Mouse (Mus musculus) spleen, postnatal 14 days (tissue): ENCODE measurements around the gene Zfp839.

ENCODE experiments used
- DNase-seq, 2 experiments: peaks; one replicate each; pipeline ENCODE4 v3.0.0; 2021 to 2022; ENCODE audit warnings: low spot score in 2 of 2

Zfp839 gene

GRCm38 (mm10) chr12:110875351-110875750 lies 25.3 kb downstream of the Zfp839 start:
- DNase-seq: no peak

GRCm38 (mm10) chr12:110882291-110882690 lies 32.2 kb downstream of the Zfp839 start:
- DNase-seq: no peak

- DNase-seq: no peak
Observed at GRCm38 (mm10) chr12:110885251-110885650, 35.2 kb downstream of the Zfp839 start.

GRCm38 (mm10) chr12:110888106-110888505 lies 38.1 kb downstream of the Zfp839 start:
- DNase-seq: no peak

GRCm38 (mm10) chr12:110888606-110889005 lies 38.6 kb downstream of the Zfp839 start:
- DNase-seq: no peak

- DNase-seq: peak; percentile 88 to 90
Observed at GRCm38 (mm10) chr12:110889036-110890020, 39.3 kb downstream of the Zfp839 start, which contains the start of the genes Cinp and Tecpr2. Gene Cinp (minus strand): TSS chr12:110889145. Gene Tecpr2 (plus strand): TSS chr12:110889264.

GRCm38 (mm10) chr12:110891887-110892286 lies 41.8 kb downstream of the Zfp839 start:
- no peak for DNase-seq

GRCm38 (mm10) chr12:110902106-110902505 lies 52.1 kb downstream of the Zfp839 start:
- DNase-seq: no peak

GRCm38 (mm10) chr12:110903536-110903935 lies 53.5 kb downstream of the Zfp839 start:
- no peak for DNase-seq

GRCm38 (mm10) chr12:110907845-110908244 lies 57.8 kb downstream of the Zfp839 start:
- no peak for DNase-seq

GRCm38 (mm10) chr12:110909962-110910361 lies 59.9 kb downstream of the Zfp839 start:
- no peak for DNase-seq

GRCm38 (mm10) chr12:110915761-110916160 lies 65.7 kb downstream of the Zfp839 start:
- DNase-seq: no peak
